Mouse (Mus musculus) lung, postnatal 0 days (tissue): ENCODE results near the gene Olfr32.

Experiments used
- CTCF ChIP-seq: IDR thresholded peaks from 2 replicates; pipeline ENCODE4 v1.5.1; 2016; ENCODE audit warnings: antibody characterized with exemption, mild to moderate bottlenecking
- EP300 ChIP-seq: IDR thresholded peaks from 2 replicates; pipeline ENCODE4 v1.6.1; 2016; ENCODE audit warnings: antibody characterized with exemption, mild to moderate bottlenecking, control low read depth

- TF ChIP-seq CTCF (no peak), EP300 (no peak)
Measured at GRCm38 (mm10) chr2:90153916-90154315, 11.8 kb upstream of the Olfr32 start.
